ENCODE assay signal across 8 mouse cellular contexts in the genomic region with DNA sequence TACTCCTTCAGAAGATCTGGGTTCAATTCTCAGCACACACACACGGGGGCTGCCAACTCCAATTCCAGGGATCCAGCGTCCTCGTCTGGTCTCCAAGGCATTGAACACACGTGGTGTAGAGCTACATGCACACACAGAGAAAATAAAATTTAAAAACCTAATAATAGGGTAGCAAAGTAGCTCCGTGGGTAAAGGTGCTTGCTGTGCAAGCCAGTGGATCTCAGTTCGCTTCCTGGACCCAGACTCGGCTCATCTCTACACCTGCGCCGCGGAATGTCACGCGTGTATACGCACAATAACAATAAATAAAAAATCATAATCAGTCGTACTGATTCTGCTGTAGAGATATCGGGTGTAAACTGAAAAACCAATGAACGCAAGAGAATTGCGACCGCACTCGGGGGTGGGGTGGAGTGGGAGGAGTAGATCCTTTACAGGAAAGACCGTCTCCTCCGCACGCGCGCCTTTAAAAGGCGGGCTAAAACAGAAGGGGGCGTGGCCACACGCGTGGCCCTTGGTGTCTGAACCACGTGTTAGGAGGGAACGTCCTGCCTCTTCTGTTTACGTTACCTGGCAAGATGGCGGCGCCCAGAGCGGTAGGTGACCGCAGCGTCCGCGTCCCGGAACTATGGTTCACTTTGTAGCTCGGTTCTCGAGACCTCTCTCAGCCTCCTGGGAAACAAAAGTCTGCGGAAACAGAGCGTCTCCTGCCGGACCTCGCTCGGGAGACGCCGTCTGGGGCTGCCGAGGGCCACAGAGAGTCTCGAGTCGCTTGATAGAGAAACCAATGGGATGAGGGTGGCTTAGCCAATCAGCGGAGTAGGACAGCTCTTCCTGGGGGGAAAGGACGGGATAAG. TPM values are rescaled to one million over a fixed set of nuclear protein-coding genes. Genes with fewer than 3 reads are reported as not detected.
DNase-seq lines count a peak whose midpoint lies in the region; ATAC-seq and TF ChIP-seq lines count a peak whose summit lies in the region.

A gene (plus strand): TSS at position 550 of the 857 bp plus-strand sequence.

- ATAC-seq in activated CD4-positive, CD25-positive, alpha-beta regulatory T cell, adult 4 months: peak; percentile 97

- no peaks in the 10 kb centered on the region for H3K4me1 ChIP-seq in cortical plate, adult 2 months (ENCODE audit: control insufficient read depth, insufficient read depth, low read length)
- H3K4me1 ChIP-seq in megakaryocyte, embryonic 14.5 days: peaks cover 37% of the 10 kb centered on the region

- TF ChIP-seq CTCF in cortical plate, adult 2 months (IDR thresholded peaks at IDR 0.05; ENCODE audit: extremely low read depth, insufficient read depth, low read length): no peak

- no peaks in the 10 kb centered on the region for H3K9me3 ChIP-seq in megakaryocyte, embryonic 14.5 days

- peaks cover 38% of the 10 kb centered on the region for H3K36me3 ChIP-seq in megakaryocyte, embryonic 14.5 days (replicated peaks; ENCODE audit: low read length)

- H3K27me3 ChIP-seq in megakaryocyte, embryonic 14.5 days (replicated peaks): no peaks in the 10 kb centered on the region

- peak; percentile 78 for TF ChIP-seq POLR2A in cortical plate, adult 2 months (IDR thresholded peaks at IDR 0.05; ENCODE audit: extremely low read depth, insufficient read depth, low read length)

- peak; percentile 89 to 91 for DNase-seq in gastrocnemius, adult 8-10 months (ENCODE audit: low spot score in 2 of 2)
- peak; percentile 79 for DNase-seq in hindlimb bud, embryonic 11.5 days (ENCODE audit: extremely low spot score, low read depth, low spot score)
- peak; percentile 87 to 95 for DNase-seq in left cerebral cortex, adult 8-10 months (ENCODE audit: low spot score in 2 of 2)
- peak; percentile 97 for DNase-seq in right cerebral cortex, postnatal 10 days (ENCODE audit: low spot score in 2 of 2)
- DNase-seq in urinary bladder, postnatal 25 days (ENCODE audit: low spot score): peak; percentile 89

- peak within 1 kb of the TSS; percentile 55 for H3K4me3 ChIP-seq in cortical plate, adult 2 months (ENCODE audit: insufficient read depth, low read length)
- H3K4me3 ChIP-seq in megakaryocyte, embryonic 14.5 days (replicated peaks): peak within 1 kb of the TSS; percentile 95

- H3K27ac ChIP-seq in cortical plate, adult 2 months (ENCODE audit: insufficient read depth, low read length): no peak within 1 kb of the TSS

RNA-seq across cellular contexts. Expression of the gene that starts here (rescaled TPM):
- polyA plus RNA-seq in activated CD4-positive, CD25-positive, alpha-beta regulatory T cell, adult 4 months (2017; shearing (Covaris generic)): 10 to 100 TPM; 36.4 to 42.7 TPM
- 76.8 and 79.1 TPM in 2 replicates for polyA plus RNA-seq in cortical plate, adult 2 months (2012; rRNA removed)
- 10 to 100 TPM; 32.4 to 38.1 (median 36.0) TPM for total RNA-seq in gastrocnemius, adult 8-10 months (2022)
- 10 to 100 TPM; 53.2 to 58.0 (median 55.7) TPM for total RNA-seq in left cerebral cortex, adult 8-10 months (2022)
- 18.7 and 29.5 TPM in 2 replicates for polyA plus RNA-seq in megakaryocyte, embryonic 14.5 days (2012; ENCODE audit: insufficient read depth, low replicate concordance)
